Mouse (Mus musculus): ENCODE results near the gene Hc. TPM values are rescaled to one million over a fixed set of nuclear protein-coding genes. Genes with fewer than 3 reads are reported as not detected.

Gene Hc
- polyA plus RNA-seq (2015; fragmentation: Nextera tagmentation; extraction: Ambion mirVana), result 0.67 and 1.5 TPM in 2 replicates

DNA sequence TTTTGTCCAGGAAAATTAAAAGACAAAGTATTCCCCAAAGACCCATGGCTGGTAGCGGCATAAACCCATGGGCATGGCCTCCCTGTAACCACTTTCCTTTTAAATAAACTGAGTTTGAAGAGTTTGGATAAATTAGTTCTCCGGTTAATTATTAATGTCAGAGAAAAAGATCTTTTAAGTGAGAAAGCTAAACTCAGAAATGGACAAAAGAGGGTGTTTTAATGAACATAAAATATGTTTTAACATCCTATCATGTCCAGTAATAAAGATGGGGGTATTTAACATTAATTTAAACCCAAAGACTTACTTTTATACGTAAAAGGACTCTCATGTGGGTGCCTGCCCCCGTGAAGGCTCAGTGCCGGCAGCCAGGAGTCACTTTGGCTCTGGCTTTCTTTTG is at the start of gene Hc:
Gene Hc (minus strand): TSS at position 101 of the 400 bp plus-strand sequence.
- H3K9me3 ChIP-seq (replicated peaks), result no peaks in the 10 kb centered on the region
- H3K27ac ChIP-seq, result no peak within 1 kb of the TSS
- WGBS, result 62% methylated on average over 5 of the region's 5 CpGs
- peaks cover 5% of the 10 kb centered on the region; the same call in 1 of the 2 replicates for H3K4me1 ChIP-seq
- H3K4me2 ChIP-seq, result no peak within 1 kb of the TSS
- H3K9ac ChIP-seq, result no peak within 1 kb of the TSS
- no peak for ATAC-seq (replicated peaks; ENCODE audit: low FRiP score)
- no peaks in the 10 kb centered on the region for H3K27me3 ChIP-seq
- no peaks in the 10 kb centered on the region for H3K36me3 ChIP-seq
- H3K4me3 ChIP-seq (replicated peaks), result no peak within 1 kb of the TSS

DNA sequence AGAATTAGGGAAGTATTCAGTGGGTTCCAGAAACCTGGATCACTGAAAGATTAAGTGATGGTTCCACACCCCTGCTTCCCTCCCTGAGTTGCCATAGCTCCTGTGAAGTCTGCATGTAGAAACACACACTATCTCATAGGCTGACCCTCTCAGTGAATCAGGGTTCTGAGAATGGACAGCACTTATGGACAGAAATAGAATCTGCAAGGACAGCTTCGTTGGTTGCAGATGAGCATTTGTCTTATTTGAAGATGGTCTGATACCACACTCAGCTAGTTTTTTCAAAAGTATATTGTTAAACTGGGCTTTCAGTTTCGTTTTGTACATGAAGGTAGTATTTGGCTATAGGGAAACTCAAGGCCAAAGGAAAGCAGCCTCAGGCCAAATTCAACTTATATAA is 49.3 kb upstream of the Hc start:
- no peaks in the 10 kb centered on the region for H3K27me3 ChIP-seq
- 0 out of 2 replicates have a peak overlapping the region, but pooled peaks have one; percentile 14 for H3K4me2 ChIP-seq
- H3K9me3 ChIP-seq (replicated peaks), result no peaks in the 10 kb centered on the region
- peaks cover 20% of the 10 kb centered on the region for H3K4me1 ChIP-seq
- 0 out of 2 replicates have a peak overlapping the region, but pooled peaks have one; percentile 4 for H3K4me3 ChIP-seq (replicated peaks)
- 78% methylated on average over 2 of the region's 2 CpGs for WGBS
- peaks cover 14% of the 10 kb centered on the region for H3K36me3 ChIP-seq
- no peak overlapping the region for H3K27ac ChIP-seq
- ATAC-seq (replicated peaks; ENCODE audit: low FRiP score), result no peak
- no peak overlapping the region for H3K9ac ChIP-seq

DNA sequence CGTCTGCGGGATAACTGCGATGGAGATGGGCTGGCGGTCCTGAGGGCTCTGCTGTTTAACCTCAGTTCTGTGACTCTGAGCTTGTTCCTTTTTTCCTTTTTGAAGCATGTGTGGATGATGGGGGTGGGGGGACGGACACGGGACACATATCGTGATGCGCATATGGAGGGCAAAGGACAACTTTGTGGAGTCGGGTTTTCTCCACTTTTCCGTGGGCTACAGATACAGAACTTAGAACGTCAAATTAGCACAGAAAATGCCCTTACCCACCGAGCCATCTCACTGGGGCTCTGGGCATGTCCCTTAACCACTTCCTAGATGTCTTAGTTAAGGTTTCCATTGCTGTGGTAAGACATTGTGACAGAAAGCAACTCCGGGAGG is 48.7 kb upstream of the Hc start:
- peak overlapping the region; percentile 89 for H3K4me3 ChIP-seq (replicated peaks)
- H3K4me2 ChIP-seq, result peak overlapping the region; percentile 75
- no peaks in the 10 kb centered on the region for H3K27me3 ChIP-seq
- WGBS, result 1% methylated on average over 13 of the region's 13 CpGs
- H3K36me3 ChIP-seq, result peaks cover 8% of the 10 kb centered on the region; the same call in 1 of the 2 replicates
- no peaks in the 10 kb centered on the region for H3K9me3 ChIP-seq (replicated peaks)
- peak overlapping the region; percentile 92 for H3K27ac ChIP-seq
- ATAC-seq (replicated peaks; ENCODE audit: low FRiP score), result no peak
- H3K9ac ChIP-seq, result peak overlapping the region; percentile 78
- H3K4me1 ChIP-seq, result peaks cover 20% of the 10 kb centered on the region

DNA sequence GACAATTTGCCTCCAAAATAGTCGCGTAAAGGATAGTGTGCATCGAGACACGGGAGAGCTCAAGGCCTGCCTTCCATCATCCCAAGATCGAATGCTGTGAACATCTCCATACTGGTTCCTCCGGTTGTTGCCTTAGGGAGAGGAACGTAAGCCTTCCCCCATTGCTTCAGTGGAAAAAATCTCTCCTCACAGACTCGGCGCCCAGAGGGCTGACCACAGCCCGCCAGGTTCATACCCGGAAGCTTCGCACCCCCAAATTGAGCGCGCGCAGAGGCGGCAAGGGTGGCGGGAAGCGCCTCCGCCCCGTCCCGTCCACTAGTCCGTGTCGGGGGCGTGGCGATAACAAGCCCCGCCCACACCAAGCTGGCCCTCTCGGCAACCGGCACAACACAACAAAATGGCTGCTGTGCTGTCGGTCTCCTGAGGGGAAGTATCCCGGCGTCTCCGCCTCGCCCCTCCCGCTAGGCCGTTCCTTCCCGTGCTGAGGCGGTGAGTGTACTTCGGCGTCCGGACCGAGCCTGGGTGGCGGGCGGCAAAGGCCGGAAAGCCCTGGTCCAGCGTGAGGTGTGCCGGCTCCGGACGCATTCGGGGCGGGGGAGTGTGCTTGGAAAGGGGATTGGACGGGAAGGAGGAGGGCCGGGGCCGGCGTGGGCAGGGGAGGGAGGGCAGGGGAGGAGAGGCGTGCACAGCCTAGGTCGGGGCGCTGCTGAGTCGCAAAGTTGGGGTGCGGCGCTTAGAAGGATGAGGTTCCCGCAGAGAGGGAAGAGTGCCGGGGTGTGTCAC is 48.1 kb upstream of the Hc start, which contains the start of gene Cntrl:
Gene Cntrl (plus strand): TSS at position 352 of the 783 bp plus-strand sequence.
- H3K27me3 ChIP-seq, result no peaks in the 10 kb centered on the region
- ATAC-seq (replicated peaks; ENCODE audit: low FRiP score), result peak; percentile 96
- H3K27ac ChIP-seq, result peak within 1 kb of the TSS; percentile 92
- peak within 1 kb of the TSS; percentile 75 for H3K4me2 ChIP-seq
- peak within 1 kb of the TSS; percentile 78 for H3K9ac ChIP-seq
- under 1% methylated on average over 62 of the region's 62 CpGs for WGBS
- H3K4me3 ChIP-seq (replicated peaks), result peak within 1 kb of the TSS; percentile 89
- peaks cover 20% of the 10 kb centered on the region for H3K4me1 ChIP-seq
- H3K36me3 ChIP-seq, result peaks cover 5% of the 10 kb centered on the region; the same call in 1 of the 2 replicates
- no peaks in the 10 kb centered on the region for H3K9me3 ChIP-seq (replicated peaks)

DNA sequence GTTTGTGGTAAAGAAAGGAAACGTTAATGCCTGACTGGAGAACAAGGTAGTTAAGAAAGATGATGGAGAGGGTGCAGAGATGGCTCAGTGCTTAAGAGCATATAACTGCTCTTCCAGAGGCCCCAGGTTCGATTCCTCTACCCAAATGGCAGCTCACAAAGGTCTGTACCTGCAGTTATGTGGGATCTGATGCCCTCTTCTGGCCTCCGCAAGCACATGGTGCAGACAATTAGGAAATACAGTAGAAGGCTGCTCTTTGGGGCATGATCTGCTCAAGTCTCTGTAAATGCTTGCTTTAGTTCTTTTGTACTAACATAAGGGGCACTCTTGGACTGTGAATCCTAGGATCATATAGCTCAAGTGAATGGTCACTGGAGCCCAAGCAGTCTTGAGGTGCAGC is 47.5 kb upstream of the Hc start:
- peak overlapping the region; percentile 89 for H3K4me3 ChIP-seq (replicated peaks)
- peak overlapping the region; percentile 92 for H3K27ac ChIP-seq
- H3K36me3 ChIP-seq, result peaks cover 5% of the 10 kb centered on the region; the same call in 1 of the 2 replicates
- H3K9me3 ChIP-seq (replicated peaks), result no peaks in the 10 kb centered on the region
- peaks cover 22% of the 10 kb centered on the region for H3K4me1 ChIP-seq
- peak; percentile 62 for ATAC-seq (replicated peaks; ENCODE audit: low FRiP score)
- H3K9ac ChIP-seq, result peak overlapping the region; percentile 78
- no peaks in the 10 kb centered on the region for H3K27me3 ChIP-seq
- WGBS, result 28% methylated on average over 3 of the region's 3 CpGs
- peak overlapping the region; percentile 75 for H3K4me2 ChIP-seq

DNA sequence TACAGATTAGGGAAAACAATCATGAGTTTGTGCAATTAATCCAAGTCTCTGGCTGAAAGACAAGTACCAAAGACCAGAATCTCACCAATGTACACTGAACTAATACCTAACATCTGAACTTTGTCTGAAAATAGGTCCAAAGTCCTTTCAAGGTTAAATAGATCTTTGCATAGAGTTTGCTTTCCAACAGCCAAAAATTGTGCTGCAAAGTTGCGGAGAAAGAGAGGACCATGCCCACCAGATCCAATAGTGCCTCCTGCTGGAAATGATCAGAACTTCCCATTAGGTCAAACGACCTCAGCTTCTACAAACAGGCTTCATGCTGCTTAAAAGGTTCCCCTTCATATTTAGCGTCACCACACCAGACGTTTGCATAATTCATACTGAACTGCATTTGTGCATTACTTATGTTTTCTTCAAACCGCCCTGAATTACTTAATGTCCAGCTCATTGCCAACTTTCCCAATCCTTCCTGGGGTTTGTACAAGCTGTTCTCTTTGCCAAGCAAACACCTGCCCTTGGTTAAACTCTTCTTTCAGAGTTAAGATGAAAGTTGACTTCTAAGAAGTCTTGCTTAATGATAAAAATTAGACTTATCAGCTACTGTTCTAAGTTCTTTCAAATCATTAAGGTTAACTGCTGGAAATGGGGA is 46.9 kb upstream of the Hc start:
- ATAC-seq (replicated peaks; ENCODE audit: low FRiP score), result no peak
- Histone ChIP-seq H3K36me3 (no peaks in the 10 kb centered on the region), H3K27me3 (no peaks in the 10 kb centered on the region), H3K27ac (no peak overlapping the region), H3K4me2 (no peak overlapping the region), H3K4me1 (peaks cover 24% of the 10 kb centered on the region), H3K4me3 (replicated peaks) (no peak overlapping the region), H3K9ac (no peak overlapping the region), H3K9me3 (replicated peaks) (no peaks in the 10 kb centered on the region)
- 58% methylated on average over 5 of the region's 5 CpGs for WGBS

DNA sequence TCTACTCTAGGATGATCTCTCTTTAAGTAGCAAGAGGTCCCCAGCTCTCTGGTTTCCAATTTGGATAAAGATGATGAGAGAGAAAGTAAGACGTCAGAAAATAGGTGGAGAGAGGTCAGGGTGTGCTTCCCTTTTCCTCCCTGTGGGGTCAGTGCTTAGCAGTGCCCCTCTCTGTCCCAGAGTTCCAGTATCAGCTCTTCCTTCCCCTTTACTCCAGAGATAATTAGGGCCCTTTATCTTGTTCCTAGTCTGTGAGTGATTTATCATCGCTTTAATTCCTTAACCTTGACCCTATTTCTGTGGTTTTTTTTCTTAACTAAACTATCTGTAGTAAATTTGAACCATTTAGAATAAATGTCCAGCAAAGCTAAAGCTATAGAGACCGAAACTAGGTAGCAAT is 43.6 kb upstream of the Hc start:
- no peaks in the 10 kb centered on the region for H3K9me3 ChIP-seq (replicated peaks)
- no peak overlapping the region for H3K4me2 ChIP-seq
- H3K9ac ChIP-seq, result no peak overlapping the region
- no peaks in the 10 kb centered on the region; the same call in 1 of the 2 replicates for H3K27me3 ChIP-seq
- H3K27ac ChIP-seq, result no peak overlapping the region
- 34% methylated on average over 3 of the region's 3 CpGs for WGBS
- H3K4me3 ChIP-seq (replicated peaks), result no peak overlapping the region
- no peaks in the 10 kb centered on the region for H3K36me3 ChIP-seq
- ATAC-seq (replicated peaks; ENCODE audit: low FRiP score), result no peak
- H3K4me1 ChIP-seq, result peaks cover 13% of the 10 kb centered on the region; the same call in 1 of the 2 replicates

DNA sequence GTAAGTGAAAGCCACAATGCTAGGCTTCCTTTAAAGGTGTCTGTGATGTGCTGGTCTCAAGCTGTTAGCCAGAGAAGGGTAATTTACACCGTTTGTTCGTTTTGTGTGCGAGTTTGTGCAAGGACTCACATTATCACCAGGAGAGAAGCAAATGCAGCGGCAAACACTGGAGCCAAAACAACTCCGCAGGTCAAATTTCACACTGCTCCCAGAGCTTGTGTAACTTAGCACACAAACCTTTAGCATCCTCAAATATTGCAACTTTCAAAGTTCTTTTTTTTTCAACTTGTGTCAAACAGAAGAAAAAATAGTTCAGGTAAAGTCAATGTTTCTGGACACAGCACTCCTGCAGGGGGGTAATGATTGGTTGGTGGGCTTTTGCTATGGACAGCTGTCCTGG is 42.3 kb upstream of the Hc start:
- Histone ChIP-seq H3K9me3 (replicated peaks) (no peaks in the 10 kb centered on the region), H3K4me3 (replicated peaks) (no peak overlapping the region), H3K4me1 (peaks cover 6% of the 10 kb centered on the region; the same call in 1 of the 2 replicates), H3K27me3 (no peaks in the 10 kb centered on the region; the same call in 1 of the 2 replicates), H3K4me2 (no peak overlapping the region), H3K36me3 (no peaks in the 10 kb centered on the region), H3K27ac (no peak overlapping the region), H3K9ac (no peak overlapping the region)
- no peak for ATAC-seq (replicated peaks; ENCODE audit: low FRiP score)
- WGBS, result 44% methylated on average over 5 of the region's 5 CpGs

DNA sequence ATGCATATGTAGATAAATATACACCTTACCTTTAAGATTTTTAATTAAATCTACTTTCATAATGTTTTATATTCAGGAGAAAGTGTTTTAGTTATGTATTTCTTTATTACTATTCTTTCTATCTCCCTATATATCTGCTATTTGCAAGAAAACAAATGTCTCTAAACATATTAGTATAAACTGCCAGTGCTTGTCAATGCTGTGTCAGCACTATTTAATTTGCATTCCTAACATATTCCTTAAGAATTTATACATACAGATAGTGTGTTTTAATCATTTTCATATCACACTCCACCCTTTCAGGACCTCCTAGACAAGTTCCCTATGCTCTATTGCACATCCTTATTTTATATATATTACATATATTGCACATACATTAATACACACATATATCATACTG is 41.5 kb upstream of the Hc start:
- Histone ChIP-seq H3K9ac (no peak overlapping the region), H3K27me3 (no peaks in the 10 kb centered on the region; the same call in 1 of the 2 replicates), H3K4me2 (no peak overlapping the region), H3K27ac (no peak overlapping the region), H3K9me3 (replicated peaks) (no peaks in the 10 kb centered on the region), H3K36me3 (no peaks in the 10 kb centered on the region), H3K4me3 (replicated peaks) (no peak overlapping the region), H3K4me1 (peaks cover 6% of the 10 kb centered on the region; the same call in 1 of the 2 replicates)
- no peak for ATAC-seq (replicated peaks; ENCODE audit: low FRiP score)

DNA sequence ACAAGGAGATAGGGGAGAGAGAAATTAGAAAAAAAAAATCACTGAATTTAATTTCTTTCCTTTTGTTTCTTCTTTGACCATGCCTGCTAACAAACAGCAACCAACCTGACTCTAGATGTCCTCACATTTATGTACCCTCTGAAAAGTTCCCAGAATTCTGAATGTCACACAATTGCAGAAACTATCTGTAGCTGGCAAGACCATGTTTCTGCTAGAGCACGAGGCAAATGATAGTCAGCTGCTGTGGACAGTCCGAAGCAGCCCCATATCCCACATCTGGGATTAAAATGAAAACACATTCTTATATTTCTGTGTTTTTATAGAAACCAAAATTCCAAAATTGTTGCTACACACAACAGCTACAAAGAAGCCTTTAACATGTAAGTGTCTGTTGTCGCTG is 40.2 kb upstream of the Hc start, which contains the start of gene AI182371:
Gene AI182371 (minus strand): TSS at position 101 of the 400 bp plus-strand sequence.
- no peak for ATAC-seq (replicated peaks; ENCODE audit: low FRiP score)
- H3K27ac ChIP-seq, result no peak within 1 kb of the TSS
- H3K4me3 ChIP-seq (replicated peaks), result no peak within 1 kb of the TSS
- no peaks in the 10 kb centered on the region for H3K9me3 ChIP-seq (replicated peaks)
- H3K36me3 ChIP-seq, result no peaks in the 10 kb centered on the region
- WGBS, result 91% methylated on average over 3 of the region's 3 CpGs
- H3K4me1 ChIP-seq, result peaks cover 4% of the 10 kb centered on the region; the same call in 1 of the 2 replicates
- no peak within 1 kb of the TSS for H3K9ac ChIP-seq
- no peaks in the 10 kb centered on the region; the same call in 1 of the 2 replicates for H3K27me3 ChIP-seq
- no peak within 1 kb of the TSS for H3K4me2 ChIP-seq

DNA sequence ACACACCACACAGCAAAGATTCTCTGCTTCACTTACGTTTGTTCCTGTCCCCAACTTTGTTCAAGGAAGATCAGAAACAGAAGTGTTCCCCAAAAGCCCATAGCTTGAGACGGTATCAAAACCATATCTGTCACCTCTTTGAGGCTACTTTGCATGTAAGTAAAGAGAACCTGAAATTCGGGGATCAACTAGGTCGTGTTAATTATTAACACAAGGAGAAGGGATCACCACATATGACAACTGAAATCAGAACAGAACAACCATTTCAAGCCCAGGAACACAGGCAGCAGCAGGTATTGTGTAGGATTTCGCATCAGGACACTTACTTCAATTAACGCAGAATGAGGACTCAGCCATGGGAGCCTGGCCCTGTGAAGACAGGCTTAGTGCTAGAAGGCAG is 39.3 kb upstream of the Hc start:
- no peak overlapping the region for H3K4me3 ChIP-seq (replicated peaks)
- ATAC-seq (replicated peaks; ENCODE audit: low FRiP score), result no peak
- no peak overlapping the region for H3K9ac ChIP-seq
- no peaks in the 10 kb centered on the region for H3K9me3 ChIP-seq (replicated peaks)
- no peak overlapping the region for H3K4me2 ChIP-seq
- H3K4me1 ChIP-seq, result peaks cover 4% of the 10 kb centered on the region; the same call in 1 of the 2 replicates
- no peak overlapping the region for H3K27ac ChIP-seq
- no peaks in the 10 kb centered on the region; the same call in 1 of the 2 replicates for H3K27me3 ChIP-seq
- 85% methylated on average over 6 of the region's 6 CpGs for WGBS
- no peaks in the 10 kb centered on the region for H3K36me3 ChIP-seq

DNA sequence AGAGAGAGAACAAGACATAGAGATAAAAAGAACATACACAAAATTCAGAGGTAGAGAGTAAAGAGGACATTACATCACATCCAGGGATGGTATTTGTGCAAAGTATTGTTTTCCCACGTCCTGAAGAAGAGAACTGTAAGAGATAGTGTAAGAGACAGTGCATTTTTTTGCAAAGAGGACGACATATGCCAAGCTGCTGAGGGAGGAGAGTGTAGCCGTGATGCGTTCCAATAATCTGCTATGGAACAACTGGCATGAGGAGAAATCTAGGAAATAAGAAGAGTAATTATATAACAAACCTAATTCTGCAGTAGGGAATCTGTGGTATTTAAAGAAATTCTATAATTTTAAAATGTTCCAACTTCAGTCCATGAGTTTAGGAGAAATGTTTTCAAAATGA is 26.2 kb upstream of the Hc start:
- H3K27me3 ChIP-seq, result no peaks in the 10 kb centered on the region
- no peak overlapping the region for H3K27ac ChIP-seq
- no peak overlapping the region for H3K4me3 ChIP-seq (replicated peaks)
- no peak for ATAC-seq (replicated peaks; ENCODE audit: low FRiP score)
- no peaks in the 10 kb centered on the region for H3K9me3 ChIP-seq (replicated peaks)
- H3K4me1 ChIP-seq, result no peaks in the 10 kb centered on the region
- no peak overlapping the region for H3K4me2 ChIP-seq
- H3K36me3 ChIP-seq, result no peaks in the 10 kb centered on the region
- H3K9ac ChIP-seq, result no peak overlapping the region
- 76% methylated on average over 4 of the region's 4 CpGs for WGBS
